Mouse (Mus musculus) brain, embryonic 14.5 days (tissue): Measurements from ENCODE around the gene Hba-x.

Source experiments
- CTCF ChIP-seq: fragments of 200-500 bp; IDR thresholded peaks from 2 replicates; pipeline ENCODE4 v1.5.1; 2012; ENCODE audit warnings: inconsistent platforms, mild to moderate bottlenecking, moderate library complexity, borderline replicate concordance; ENCODE audit not compliant: insufficient read depth, insufficient read length; ENCODE audit errors: extremely low read depth
- POLR2A ChIP-seq: fragments of 200-500 bp; IDR thresholded peaks from 2 replicates; pipeline ENCODE4 v1.6.1; 2012; ENCODE audit warnings: mild to moderate bottlenecking, inconsistent platforms, borderline replicate concordance; ENCODE audit not compliant: poor library complexity, insufficient read depth, insufficient read length, severe bottlenecking; ENCODE audit errors: extremely low read depth

- TF ChIP-seq CTCF (no peak), POLR2A (no peak)
These were observed 20.1 kb upstream of the Hba-x start for GRCm38 (mm10) chr11:32256146-32256545.
